In the genomic region with DNA sequence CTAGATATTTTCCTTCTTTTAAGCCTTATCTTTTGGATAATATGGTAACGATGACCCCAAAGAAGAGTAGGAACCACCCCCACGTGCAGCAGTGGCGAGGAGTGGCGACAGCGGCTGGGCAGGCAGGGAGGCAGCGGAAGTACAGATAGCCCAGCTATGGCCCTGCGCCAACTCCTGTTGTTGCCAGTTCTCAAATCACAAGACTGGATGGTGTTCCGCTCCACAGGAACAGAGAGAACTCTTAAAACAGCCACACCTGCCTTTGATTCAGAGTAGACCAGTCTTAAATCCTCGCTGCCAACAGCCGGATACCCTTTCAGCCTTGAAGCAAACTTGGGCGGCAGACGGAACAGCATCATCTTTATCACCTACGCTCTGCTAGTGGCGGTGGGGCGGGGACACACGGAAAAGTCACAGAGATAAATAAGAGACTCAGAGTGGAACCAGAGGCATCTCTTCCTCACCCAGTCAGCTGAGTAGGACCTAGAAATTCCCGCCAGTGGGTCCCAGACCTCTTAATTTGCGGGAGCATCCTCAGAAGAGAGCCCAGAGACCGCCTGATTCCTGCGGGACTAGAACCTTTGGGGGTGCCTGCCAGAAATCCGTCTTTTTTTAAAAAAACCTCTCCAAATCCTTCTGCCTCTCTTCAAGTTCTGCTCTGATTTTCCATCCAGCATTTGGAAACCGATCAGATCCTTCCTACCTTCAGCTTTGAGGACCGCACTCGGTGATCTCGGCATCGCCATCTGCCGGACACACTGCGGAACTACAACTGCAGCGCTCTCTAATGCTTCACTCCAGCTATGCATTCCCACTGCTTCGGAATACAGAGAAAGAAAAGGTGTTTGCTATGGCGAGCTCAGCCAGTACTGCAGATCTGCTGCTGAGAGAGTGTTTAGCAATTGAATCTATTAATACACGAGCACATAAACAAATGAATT, we compare ENCODE assay signal across 1 mouse cellular context.
TF ChIP-seq lines count a peak whose summit lies in the region.

No protein-coding gene starts in this region.

TF ChIP-seq in MEL, 35 proteins besides CTCF, POLR2A, EP300 and RAD21 (continued from another document):
- no peak for TF ChIP-seq RCOR1 (IDR thresholded peaks at IDR 0.05; ENCODE audit: low read depth, low read length)
- 0 out of 2 replicates have a peak, but pooled peaks have one; percentile 33 for TF ChIP-seq HCFC1 (IDR thresholded peaks at IDR 0.05; ENCODE audit: low read depth, low read length)
- TF ChIP-seq TBP (IDR thresholded peaks at IDR 0.05; ENCODE audit: low read depth, low read length) = no peak
- TF ChIP-seq JUND (IDR thresholded peaks at IDR 0.05; ENCODE audit: low read depth, low read length) = no peak
- TF ChIP-seq TAL1 (IDR thresholded peaks at IDR 0.05; ENCODE audit: low read length) = no peak
- no peak for TF ChIP-seq ZNF384 (IDR thresholded peaks at IDR 0.05; ENCODE audit: low read depth, low read length)
- 0 out of 2 replicates have a peak, but pooled peaks have one; percentile 50 for TF ChIP-seq CHD1 (IDR thresholded peaks at IDR 0.05; ENCODE audit: low read depth, low read length)
